Mouse (Mus musculus): Measurements from ENCODE around the gene Olfr1416.
A peak's percentile ranks its signal among the peaks of the same experiment; 100 is the strongest.
"Not testable (repeated sequence)": the region's sequence is repeated elsewhere in the genome, so short reads cannot be mapped to it uniquely, and the experiment has no call there.

Gene Olfr1416

GRCm38 (mm10) chr1:92485013-92485412, at the start of gene Olfr1416:
TSS of gene Olfr1416 (minus strand) at chr1:92485113.
- no peak for DNase-seq

GRCm38 (mm10) chr1:92523764-92524163, 38.9 kb upstream of the Olfr1416 start:
- no peak for DNase-seq

- peak; percentile 54 for DNase-seq
These were observed 36.5 kb upstream of the Olfr1416 start for GRCm38 (mm10) chr1:92521376-92521775.

- DNase-seq = peak; percentile 17
These were observed 34.1 kb upstream of the Olfr1416 start for GRCm38 (mm10) chr1:92519046-92519445.

- DNase-seq = no peak
These were observed 33.6 kb upstream of the Olfr1416 start, which contains the start of gene Olfr1414 for GRCm38 (mm10) chr1:92518561-92518960. TSS of gene Olfr1414 (minus strand) at chr1:92518661.

GRCm38 (mm10) chr1:92515390-92515789, 30.5 kb upstream of the Olfr1416 start:
- DNase-seq = no peak

- not testable (repeated sequence) for DNase-seq
These were observed 26.7 kb upstream of the Olfr1416 start for GRCm38 (mm10) chr1:92511646-92512045.

GRCm38 (mm10) chr1:92496001-92496400, 11.1 kb upstream of the Olfr1416 start, which contains the start of gene Olfr1415:
TSS of gene Olfr1415 (minus strand) at chr1:92496101.
- DNase-seq = no peak

- no peak for DNase-seq
These were observed 10.8 kb downstream of the Olfr1416 start for GRCm38 (mm10) chr1:92474066-92474578.

GRCm38 (mm10) chr1:92473165-92474041, 11.5 kb downstream of the Olfr1416 start, which contains the start of gene Ndufa10:
TSS of gene Ndufa10 (minus strand) at chr1:92473860.
- peak; percentile 92 for DNase-seq

GRCm38 (mm10) chr1:92468891-92469290, 16.0 kb downstream of the Olfr1416 start:
- DNase-seq = no peak

GRCm38 (mm10) chr1:92458416-92458815, 26.5 kb downstream of the Olfr1416 start:
- DNase-seq = no peak

GRCm38 (mm10) chr1:92457758-92458157, 27.2 kb downstream of the Olfr1416 start:
- DNase-seq = no peak

- no peak for DNase-seq
These were observed 31.0 kb downstream of the Olfr1416 start for GRCm38 (mm10) chr1:92453751-92454445.

GRCm38 (mm10) chr1:92448293-92448692, 36.6 kb downstream of the Olfr1416 start:
- no peak for DNase-seq

- no peak for DNase-seq
These were observed 43.4 kb downstream of the Olfr1416 start for GRCm38 (mm10) chr1:92441453-92442063.

GRCm38 (mm10) chr1:92440066-92440750, 44.7 kb downstream of the Olfr1416 start:
- no peak for DNase-seq

GRCm38 (mm10) chr1:92437678-92438271, 47.1 kb downstream of the Olfr1416 start:
- DNase-seq = peak; percentile 42

- DNase-seq = no peak
These were observed 48.0 kb downstream of the Olfr1416 start for GRCm38 (mm10) chr1:92436831-92437321.

GRCm38 (mm10) chr1:92434986-92435385, 49.9 kb downstream of the Olfr1416 start:
- DNase-seq = no peak

GRCm38 (mm10) chr1:92432791-92433190, 52.1 kb downstream of the Olfr1416 start:
- no peak for DNase-seq

GRCm38 (mm10) chr1:92432098-92432497, 52.8 kb downstream of the Olfr1416 start:
- DNase-seq = no peak
